Mouse (Mus musculus) megakaryocyte, adult 5-6 weeks (primary cell): ENCODE measurements around the gene Lrig2. TPM values are rescaled to one million over a fixed set of nuclear protein-coding genes. Genes with fewer than 3 reads are reported as not detected.

ENCODE experiments used
- ATAC-seq: 2 replicates; pipeline ENCODE4 v1.8.0; 2016; ENCODE audit warnings: mild to moderate bottlenecking, inconsistent platforms; ENCODE audit not compliant: poor library complexity, severe bottlenecking
- total RNA-seq, 2 experiments: library from RNA; stranded (forward) in 1 of 2; stranded (reverse) in 1 of 2; fragments of 153-499, 151-499 nt in 1 of 2; fragments of 221-1000, 200-1000 nt in 1 of 2; gene quantifications; 2 replicates each; pipeline versions ENCODE4 v1.2.3 to v1.2.4; 2015 to 2017

The Lrig2 gene
- total RNA-seq, 2 experiments from 2014 or later, result 12.9 to 16.0 TPM

GRCm38 (mm10) chr3:104383681-104384341 is 127.9 kb downstream of the Lrig2 start:
- no peak for ATAC-seq

- ATAC-seq, result no peak
These were observed 133.5 kb downstream of the Lrig2 start for GRCm38 (mm10) chr3:104378228-104378627.

GRCm38 (mm10) chr3:104373907-104374306 is 137.8 kb downstream of the Lrig2 start:
- no peak for ATAC-seq

- ATAC-seq, result no peak
These were observed 139.3 kb downstream of the Lrig2 start for GRCm38 (mm10) chr3:104372374-104372773.

GRCm38 (mm10) chr3:104367912-104368311 is 143.8 kb downstream of the Lrig2 start:
- no peak for ATAC-seq

GRCm38 (mm10) chr3:104361814-104362213 is 149.9 kb downstream of the Lrig2 start:
- no peak for ATAC-seq

- no peak for ATAC-seq
These were observed 151.4 kb downstream of the Lrig2 start for GRCm38 (mm10) chr3:104360325-104360724.

- no peak for ATAC-seq
These were observed 152.2 kb downstream of the Lrig2 start for GRCm38 (mm10) chr3:104359225-104360135.

GRCm38 (mm10) chr3:104358747-104359146 is 153.0 kb downstream of the Lrig2 start:
- no peak for ATAC-seq

GRCm38 (mm10) chr3:104356106-104356505 is 155.6 kb downstream of the Lrig2 start:
- ATAC-seq, result no peak

- ATAC-seq, result no peak
These were observed 157.8 kb downstream of the Lrig2 start for GRCm38 (mm10) chr3:104353884-104354283.

- no peak for ATAC-seq
These were observed 159.2 kb downstream of the Lrig2 start for GRCm38 (mm10) chr3:104352358-104353060.

- ATAC-seq, result no peak
These were observed 161.3 kb downstream of the Lrig2 start for GRCm38 (mm10) chr3:104350253-104350945.

GRCm38 (mm10) chr3:104349847-104350228 is 161.9 kb downstream of the Lrig2 start:
- ATAC-seq, result no peak

- ATAC-seq, result no peak
These were observed 162.4 kb downstream of the Lrig2 start for GRCm38 (mm10) chr3:104349203-104349846.

Other genes starting within 250 kb of the Lrig2 start
- 7.3 and 9.2 TPM in 2 replicates for gene Slc16a1, start 126.8 kb upstream of the Lrig2 start, total RNA-seq (2015)
- gene Slc16a1, start 126.8 kb upstream of the Lrig2 start, total RNA-seq (2017), result 10.6 and 12.7 TPM in 2 replicates